Mouse (Mus musculus) layer of hippocampus, postnatal 10 days (tissue): Measurements from ENCODE around the gene Pakap. TPM values are rescaled to one million over a fixed set of nuclear protein-coding genes. Genes with fewer than 3 reads are reported as not detected.

Source experiments
- DNase-seq, 2 experiments: peaks; one replicate each; pipeline ENCODE4 v3.0.0; 2021; ENCODE audit warnings: low spot score in 2 of 2
- total RNA-seq, 2 experiments: library from RNA; stranded (reverse); gene quantifications; 2 replicates each; pipeline ENCODE4 v1.2.3; 2021

Pakap gene
- total RNA-seq, 2 experiments from 2014 or later: 20.9 to 25.3 TPM

DNA sequence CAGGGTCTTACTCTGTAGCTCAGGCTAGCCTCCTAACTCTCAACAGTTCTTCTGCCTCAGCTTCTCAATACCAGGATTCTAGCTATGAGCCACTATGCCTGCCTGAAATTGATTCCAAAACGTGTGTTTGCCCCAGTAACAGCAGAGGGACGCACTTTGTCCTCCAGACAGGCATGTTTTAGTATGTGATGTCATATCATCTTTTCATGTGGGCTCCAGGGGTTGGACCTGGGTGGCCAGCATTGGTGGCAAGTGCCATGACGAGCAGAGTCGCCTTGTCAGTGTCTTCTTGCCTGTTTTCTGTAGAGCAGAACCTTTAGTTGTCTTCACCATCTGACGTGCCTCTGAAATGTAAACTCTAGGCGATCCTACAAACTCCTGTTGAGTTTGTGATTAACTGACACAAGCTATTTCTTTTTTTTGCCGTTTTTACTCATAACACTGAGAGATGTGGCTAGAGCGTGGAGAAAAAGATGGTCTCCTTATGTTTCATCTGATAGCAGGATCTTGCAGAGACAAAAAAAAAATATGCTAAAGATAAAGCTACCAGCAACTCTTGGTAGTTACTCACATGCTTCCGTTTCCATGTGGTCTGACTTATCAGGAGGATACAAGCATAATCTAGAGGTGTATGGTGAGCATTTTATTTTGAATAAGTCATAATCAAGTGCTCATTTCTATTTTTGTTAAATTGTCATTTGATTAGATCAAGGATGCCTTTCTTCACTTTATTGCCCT is 229.7 kb downstream of the Pakap start:
- no peak for DNase-seq

DNA sequence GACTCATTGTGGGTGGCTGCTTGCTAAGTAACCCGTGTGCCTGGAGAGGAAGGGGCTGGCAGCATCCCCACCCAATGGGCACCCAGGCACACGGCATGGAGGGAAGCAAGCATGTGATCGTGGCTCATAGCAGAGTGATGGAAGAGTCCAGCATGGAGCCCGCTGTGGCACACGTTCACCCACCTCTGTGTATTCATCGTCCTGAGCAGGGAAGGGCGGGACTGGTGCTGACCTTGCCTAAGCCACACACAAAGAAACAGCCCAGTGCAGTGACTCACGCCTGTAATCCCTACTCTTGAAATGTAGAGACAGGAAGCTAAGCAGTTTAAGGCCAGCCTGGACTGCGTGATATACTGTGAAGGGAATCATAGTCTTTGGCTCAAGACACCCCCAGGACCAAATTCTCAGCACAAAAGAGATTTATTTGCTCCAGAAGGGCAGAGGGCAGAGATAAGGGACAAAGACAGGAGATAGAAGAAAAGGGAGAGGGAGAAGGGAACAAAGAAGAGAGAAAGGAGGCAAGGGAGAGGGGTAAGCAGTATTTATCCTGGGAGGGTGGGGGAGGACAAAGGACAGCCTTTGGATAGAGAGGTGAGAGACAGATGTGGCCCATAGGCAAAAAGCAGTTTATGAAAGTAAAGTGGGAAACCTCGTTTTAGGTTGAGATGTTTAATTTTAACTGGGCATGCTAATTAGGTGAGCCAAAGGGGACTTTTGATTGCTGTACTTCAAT is 230.5 kb downstream of the Pakap start:
- no peak for DNase-seq

DNA sequence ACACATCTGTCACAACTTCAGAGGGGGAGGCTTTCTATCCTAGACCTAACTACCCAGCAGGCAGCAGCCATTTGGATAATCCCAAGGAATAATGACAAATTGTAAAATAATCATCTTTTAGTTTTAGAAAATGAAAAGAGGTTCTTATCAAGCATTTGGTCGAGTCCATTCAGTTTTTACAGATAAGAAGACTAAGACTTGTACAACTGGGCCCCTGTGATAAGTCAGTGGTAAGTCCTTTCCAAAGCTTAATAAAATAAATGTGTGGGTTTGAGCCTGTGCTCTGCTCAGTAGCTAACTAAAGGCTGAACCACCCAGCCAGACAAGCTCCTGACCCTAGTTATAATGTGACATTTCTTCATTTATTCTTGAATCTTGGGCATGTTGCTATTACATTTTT is 231.3 kb downstream of the Pakap start:
- no peak for DNase-seq

DNA sequence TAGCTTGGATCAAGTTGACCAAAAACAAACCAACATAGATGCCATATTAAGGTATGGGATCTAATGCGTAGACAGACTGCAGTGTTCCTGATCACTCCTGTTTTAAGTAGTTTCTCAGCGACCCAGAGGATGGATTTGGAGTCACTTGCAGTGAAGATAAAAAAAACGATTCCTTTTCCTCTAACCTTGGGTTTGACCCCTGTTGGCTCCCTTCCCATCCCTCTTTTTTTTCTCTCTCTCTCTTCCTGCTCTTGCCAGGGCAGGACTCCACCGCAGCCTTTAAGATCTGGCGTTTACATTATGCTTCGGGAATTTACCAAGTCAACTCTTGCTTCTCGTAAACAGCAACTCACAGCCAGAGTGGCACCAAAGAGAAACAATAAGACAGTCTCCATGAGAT is 233.3 kb downstream of the Pakap start:
- DNase-seq: no peak

GRCm38 (mm10) chr4:57801986-57802385 is 234.0 kb downstream of the Pakap start:
- DNase-seq: no peak

- no peak for DNase-seq
Measured at GRCm38 (mm10) chr4:57802411-57802810, 234.4 kb downstream of the Pakap start.

DNA sequence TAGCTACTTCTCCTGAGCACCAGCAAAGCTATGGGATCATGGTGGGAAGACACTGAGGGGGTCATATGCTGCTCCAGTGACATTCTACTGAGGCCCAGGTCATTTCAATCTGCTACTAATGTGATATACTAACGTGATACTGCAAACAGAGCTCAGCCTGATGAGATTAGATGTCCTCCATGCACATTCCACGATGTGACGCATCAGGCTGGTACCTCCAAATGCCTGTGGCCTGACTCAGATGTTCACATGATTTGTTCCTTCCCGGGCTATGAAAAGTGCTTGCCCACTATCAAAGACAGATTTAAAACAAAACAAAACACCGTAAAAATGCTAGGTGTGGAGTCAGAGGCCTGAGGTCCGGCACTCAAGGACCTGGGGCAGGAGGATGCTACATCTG is 236.9 kb downstream of the Pakap start:
- no peak for DNase-seq

DNA sequence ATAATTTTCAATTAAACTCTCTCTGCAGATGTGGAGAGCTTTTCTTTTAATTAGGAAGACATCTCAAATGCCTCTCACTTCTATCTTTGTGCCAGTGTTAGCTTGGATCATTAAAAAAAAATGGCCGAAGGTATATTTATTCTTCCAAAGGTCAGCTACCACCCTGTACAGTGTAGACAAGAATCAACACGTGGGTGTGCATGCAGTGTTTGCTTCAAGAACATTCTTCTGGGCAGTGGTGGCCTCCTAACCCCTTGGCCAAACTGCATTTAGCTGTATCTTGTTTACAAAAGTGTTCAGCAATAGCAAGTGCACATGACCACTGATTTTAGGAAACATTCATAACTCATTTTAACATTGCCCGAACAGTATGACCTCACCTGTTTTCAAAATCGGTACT is 241.5 kb downstream of the Pakap start:
- no peak for DNase-seq

- DNase-seq: no peak
Measured at GRCm38 (mm10) chr4:57812075-57812474, 244.1 kb downstream of the Pakap start.

DNA sequence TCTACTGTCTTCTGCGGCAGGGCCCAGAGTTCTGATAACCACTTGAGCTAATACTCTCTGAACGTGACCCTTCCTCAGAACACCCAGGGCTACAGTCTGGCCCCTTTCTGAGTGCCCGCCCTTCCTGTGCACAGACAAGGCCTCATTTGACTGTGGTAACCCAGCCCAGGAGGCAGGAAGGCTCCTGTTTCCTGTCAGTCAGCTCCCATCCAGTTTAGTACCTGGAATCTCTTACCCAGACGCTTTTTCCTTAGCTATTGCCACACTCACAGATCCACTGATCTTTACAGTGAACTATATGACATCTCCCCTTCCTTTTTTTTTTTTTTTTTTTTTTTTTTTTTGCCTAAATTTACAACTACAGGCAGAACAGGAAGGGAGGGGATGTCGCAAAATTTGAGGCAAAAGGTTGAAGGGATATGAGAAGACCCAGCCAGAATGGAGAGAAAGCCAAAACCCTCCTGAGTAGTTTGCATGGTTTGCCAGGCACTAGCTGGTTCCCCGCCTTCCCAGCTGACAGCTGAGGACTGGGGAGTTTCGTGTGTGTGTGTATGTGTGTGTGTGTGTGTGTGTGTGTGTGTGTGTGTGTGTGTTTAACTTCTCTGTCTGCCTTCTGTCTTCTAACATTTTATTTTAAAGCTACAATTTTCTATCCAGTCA is 245.1 kb downstream of the Pakap start:
- DNase-seq: peak; percentile 25 to 32

DNA sequence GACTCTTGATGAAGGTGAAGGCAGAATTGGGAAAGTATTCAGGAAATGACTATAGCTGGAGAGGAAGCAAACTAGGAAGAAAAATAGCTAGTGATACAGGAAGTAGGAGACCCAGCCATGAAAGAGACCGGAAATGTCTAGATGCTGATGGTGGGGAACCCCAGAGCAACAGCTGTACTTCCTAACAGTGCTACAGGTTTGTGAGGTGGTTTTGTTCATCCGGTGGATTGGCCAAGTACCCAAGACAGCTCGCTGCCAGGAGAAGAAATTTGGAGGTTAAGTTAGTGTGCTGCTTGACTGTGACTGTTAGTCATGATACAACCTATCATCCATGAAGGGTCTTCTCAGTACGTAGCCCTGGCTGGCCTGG is 245.6 kb downstream of the Pakap start:
- no peak for DNase-seq

GRCm38 (mm10) chr4:57815355-57815754 is 247.4 kb downstream of the Pakap start:
- no peak for DNase-seq

DNA sequence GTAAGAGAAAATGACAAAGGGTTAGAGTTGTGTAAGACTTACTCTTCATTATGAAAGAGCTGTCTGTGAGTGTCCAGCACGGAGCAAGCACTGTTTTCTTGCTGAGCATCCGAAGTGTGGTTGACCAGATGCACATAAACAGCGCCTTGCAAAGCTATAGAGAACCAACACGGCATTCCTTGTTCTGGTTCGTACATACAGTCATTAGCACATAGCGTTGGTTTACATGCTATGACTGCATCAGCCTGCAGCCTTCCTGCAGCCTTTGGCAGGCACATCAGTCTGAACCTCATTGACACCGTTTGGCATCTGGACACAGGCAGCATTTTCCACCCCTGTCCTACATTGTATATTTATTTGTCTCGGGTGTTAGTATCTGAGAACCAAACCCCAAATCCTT is 248.2 kb downstream of the Pakap start:
- no peak for DNase-seq

DNA sequence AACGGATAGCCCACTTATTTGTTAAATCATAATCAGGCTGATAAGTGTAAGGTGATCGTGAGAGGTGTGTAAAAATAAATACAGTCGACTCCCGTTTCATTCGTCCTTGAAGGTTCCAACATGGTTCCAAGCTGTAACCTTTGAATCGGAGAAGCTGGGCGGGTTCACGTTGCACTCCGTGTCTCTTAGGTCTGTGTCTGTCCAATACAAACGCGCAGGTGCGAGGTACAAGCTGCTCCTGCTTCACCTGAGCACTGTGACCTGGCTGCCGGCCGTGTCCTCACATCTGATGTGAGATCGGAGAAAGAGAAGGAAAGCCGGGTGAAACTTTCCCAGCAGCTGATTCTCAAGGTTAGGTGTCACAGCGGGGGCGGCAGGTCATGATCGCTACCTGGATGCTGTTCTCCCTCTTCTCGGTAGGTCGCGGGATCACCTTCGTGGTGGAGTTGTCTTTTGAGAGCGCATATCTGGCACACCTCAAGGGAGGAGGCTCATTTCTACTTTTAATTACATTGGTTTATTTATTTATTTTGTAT is 252.9 kb downstream of the Pakap start:
- no peak for DNase-seq

DNA sequence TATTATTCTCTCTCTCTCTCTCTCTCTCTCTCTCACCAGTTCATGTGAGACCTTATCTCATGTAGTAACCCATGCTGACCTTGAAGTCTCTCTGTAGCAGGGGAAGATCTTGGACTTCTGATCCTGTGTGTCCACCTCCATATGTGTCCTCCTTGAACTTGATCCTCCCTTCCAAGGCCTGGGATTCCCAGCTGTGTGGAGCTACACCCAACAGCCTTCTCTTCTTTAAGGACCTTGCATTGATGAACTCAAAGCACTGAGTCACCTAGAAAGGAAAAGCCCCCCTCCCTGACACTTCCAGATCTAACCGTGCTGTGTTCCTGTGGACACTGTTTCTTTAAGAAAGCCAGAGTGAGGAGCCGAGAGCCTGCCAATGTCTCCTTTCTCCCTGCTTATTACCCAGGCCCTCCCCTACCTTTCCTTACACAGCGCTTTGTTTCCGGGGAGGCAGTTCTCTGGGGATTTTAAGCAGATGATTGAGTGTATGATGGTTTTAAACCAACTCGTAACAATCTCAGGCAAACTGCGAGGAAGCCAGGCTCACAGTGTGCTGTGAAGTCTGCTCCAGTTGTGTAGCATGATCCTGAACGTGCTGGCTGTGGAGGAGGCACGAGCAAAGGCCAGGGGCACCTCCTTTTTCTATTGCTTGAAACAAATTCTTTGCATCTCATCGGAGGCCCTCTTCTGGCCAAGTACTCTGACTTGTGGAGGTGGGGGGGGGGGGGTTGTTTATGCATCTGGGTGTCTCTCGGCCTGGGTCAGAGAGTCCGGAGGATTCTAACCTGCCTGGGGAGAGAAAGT is 253.8 kb downstream of the Pakap start:
- no peak for DNase-seq

- DNase-seq: no peak
Measured at GRCm38 (mm10) chr4:57822641-57823040, 254.7 kb downstream of the Pakap start.

DNA sequence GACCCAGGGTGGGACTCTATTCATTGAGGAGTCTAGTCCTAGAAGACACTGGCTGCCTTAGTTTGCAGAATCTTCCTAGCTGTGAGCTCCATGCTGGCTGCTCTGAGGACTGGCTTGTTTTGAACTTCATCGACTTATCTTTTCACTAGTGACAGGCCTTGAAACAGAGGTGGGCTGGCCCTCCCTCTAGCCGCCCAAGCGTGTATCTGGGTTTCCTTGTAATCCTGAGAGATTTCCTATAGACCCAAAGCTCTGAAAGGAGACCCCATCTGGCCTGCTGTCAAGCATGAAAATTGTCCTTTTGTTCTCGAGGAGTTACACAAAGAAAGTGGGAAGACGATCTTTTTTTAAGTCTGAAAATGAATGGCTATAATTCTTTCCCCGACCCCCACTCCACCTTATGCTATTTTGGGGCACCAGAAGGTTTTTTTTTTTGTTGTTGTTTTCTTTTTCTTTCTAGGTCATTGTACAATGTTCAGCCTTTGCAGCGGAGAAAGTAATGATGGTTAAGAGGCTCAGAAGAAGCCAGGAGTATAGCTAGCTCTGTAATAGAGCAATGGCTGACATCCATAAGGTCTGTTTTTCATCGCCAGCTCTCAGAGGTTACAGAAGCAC is 256.8 kb downstream of the Pakap start:
- no peak for DNase-seq

- DNase-seq: no peak
Measured at GRCm38 (mm10) chr4:57826272-57826671, 258.3 kb downstream of the Pakap start.

- DNase-seq: no peak
Measured at GRCm38 (mm10) chr4:57829131-57829530, 261.2 kb downstream of the Pakap start.

DNA sequence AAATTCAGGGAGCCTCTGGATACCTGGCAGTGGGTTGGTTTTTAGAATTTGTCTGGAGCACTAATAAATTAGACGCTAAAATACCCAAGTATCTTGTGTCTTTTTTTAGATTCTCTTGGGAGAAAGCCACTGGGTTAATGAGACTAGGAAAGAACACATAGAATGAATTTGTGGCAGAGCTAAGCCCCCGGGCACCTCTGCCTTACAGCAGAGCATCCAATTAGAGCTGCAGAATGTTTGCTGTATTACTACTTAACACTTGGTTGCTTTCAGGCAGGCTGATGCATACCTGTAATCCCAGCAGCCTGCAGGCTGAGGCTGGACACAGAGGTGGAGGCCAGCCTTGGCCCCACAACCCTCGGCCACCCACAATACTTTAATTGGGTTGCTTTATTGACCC is 261.8 kb downstream of the Pakap start:
- no peak for DNase-seq

GRCm38 (mm10) chr4:57832318-57832717 is 264.3 kb downstream of the Pakap start:
- DNase-seq: no peak
